Mouse (Mus musculus): Measurements from ENCODE around the gene C8b. TPM values are rescaled to one million over a fixed set of nuclear protein-coding genes. Genes with fewer than 3 reads are reported as not detected.
A peak's percentile ranks its signal among the peaks of the same experiment; 100 is the strongest.

Gene C8b
- polyA plus RNA-seq, 1 experiment from 2014 or later: not detected

DNA sequence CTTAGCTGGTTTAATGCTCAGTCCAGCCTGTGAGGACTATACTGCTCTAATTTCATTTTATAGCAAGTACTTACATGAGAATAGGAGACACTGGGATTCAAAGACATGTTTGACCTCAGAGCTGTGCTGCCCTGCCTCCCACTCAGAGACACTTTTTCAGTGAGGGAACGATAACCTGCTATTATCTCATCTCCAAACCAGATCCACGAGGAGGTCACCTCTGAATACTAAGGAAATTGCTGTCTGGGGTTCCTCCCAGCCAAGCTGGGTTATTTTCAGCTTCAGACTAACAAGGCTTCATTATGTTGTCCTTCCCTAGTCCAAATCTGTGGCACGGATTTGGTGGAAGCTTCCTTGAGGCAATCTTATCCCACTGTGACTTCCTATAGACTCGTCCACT, 53.8 kb downstream of the C8b start:
- H3K27me3 ChIP-seq (replicated peaks; ENCODE audit: control insufficient read depth, insufficient read depth, low read length): no peaks in the 10 kb centered on the region
- no peak for ATAC-seq
- H3K9me3 ChIP-seq (ENCODE audit: control insufficient read depth, low read length): no peaks in the 10 kb centered on the region
- H3K27ac ChIP-seq (ENCODE audit: low read depth, low read length): no peak overlapping the region
- no peaks in the 10 kb centered on the region for H3K36me3 ChIP-seq (ENCODE audit: control insufficient read depth, insufficient read depth, low read length)
- no peak overlapping the region for H3K4me3 ChIP-seq (ENCODE audit: low read length)
- no peak overlapping the region for H3K4me2 ChIP-seq (ENCODE audit: low read length)
- no peak overlapping the region for H3K9ac ChIP-seq (ENCODE audit: low read depth, low read length)
- 75% methylated on average over 4 of the region's 4 CpGs for WGBS
- H3K4me1 ChIP-seq (ENCODE audit: control insufficient read depth, insufficient read depth, low read depth, low read length): no peaks in the 10 kb centered on the region

DNA sequence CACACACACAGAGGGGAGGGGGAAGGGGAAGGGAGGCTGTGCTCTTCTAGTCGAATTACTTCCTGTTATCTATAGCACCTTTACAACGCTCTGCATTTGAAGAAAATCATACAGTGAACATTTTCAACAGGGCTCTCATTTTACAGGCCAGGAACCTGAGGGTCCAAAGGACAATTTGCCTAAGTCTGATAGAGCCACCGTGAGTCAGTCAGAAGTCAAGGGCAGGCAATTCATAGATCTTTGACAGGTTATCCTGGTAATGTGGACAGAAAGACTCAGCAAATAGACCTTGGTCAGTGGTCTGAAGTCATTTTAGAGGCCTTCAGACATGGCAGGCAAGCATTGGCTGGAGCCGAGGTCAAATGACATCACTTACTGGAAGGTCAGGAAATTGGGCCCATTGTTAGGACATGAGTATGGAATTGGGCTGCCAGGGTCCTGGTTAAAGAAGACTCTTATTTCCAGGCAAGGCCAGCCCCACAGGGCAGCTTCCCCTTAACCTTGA, 57.5 kb downstream of the C8b start:
- H3K9ac ChIP-seq (ENCODE audit: low read depth, low read length): no peak overlapping the region
- H3K9me3 ChIP-seq (ENCODE audit: control insufficient read depth, low read length): no peaks in the 10 kb centered on the region
- H3K4me3 ChIP-seq (ENCODE audit: low read length): no peak overlapping the region
- no peaks in the 10 kb centered on the region for H3K36me3 ChIP-seq (ENCODE audit: control insufficient read depth, insufficient read depth, low read length)
- H3K27ac ChIP-seq (ENCODE audit: low read depth, low read length): no peak overlapping the region
- peaks cover under 1% of the 10 kb centered on the region; the same call in 1 of the 2 replicates for H3K4me1 ChIP-seq (ENCODE audit: control insufficient read depth, insufficient read depth, low read depth, low read length)
- 83% methylated on average over 4 of the region's 4 CpGs for WGBS
- no peak overlapping the region for H3K4me2 ChIP-seq (ENCODE audit: low read length)
- H3K27me3 ChIP-seq (replicated peaks; ENCODE audit: control insufficient read depth, insufficient read depth, low read length): no peaks in the 10 kb centered on the region
- ATAC-seq: no peak

DNA sequence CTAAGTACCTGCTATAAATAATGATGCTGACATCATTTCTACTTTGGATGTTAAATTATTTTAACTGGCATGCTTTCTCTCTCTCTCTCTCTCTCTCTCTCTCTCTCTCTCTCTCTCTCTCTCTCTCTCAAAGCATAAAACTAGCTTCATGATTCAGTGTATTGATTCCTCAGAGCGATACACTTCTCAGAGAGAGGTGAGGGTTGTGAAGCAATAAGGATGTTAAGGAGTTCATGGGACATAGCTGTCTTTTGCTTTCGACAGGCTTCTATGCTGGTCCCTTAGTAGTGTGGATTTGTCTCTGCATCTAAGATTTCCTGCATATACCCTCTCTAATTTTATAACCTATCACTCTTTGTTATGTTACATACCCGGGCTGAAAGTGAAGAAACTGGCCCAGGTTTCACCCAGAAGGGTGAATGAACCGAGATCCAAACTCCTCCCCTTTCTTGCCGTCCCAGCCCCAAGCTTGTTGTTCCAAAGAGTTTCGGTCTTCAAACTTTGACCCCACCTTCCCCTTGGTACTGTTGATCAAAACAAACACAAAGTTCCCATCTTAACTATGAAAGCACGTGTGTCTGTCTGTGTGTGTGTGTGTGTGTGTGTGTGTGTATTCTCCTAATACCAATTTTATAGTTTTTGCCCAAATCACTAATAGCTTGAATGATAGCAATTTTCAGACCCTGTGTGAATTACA, 58.4 kb downstream of the C8b start:
- 78% methylated on average over 7 of the region's 7 CpGs for WGBS
- H3K27me3 ChIP-seq (replicated peaks; ENCODE audit: control insufficient read depth, insufficient read depth, low read length): no peaks in the 10 kb centered on the region
- H3K27ac ChIP-seq (ENCODE audit: low read depth, low read length): no peak overlapping the region
- H3K4me2 ChIP-seq (ENCODE audit: low read length): no peak overlapping the region
- no peak for ATAC-seq
- peaks cover 3% of the 10 kb centered on the region for H3K4me1 ChIP-seq (ENCODE audit: control insufficient read depth, insufficient read depth, low read depth, low read length)
- H3K4me3 ChIP-seq (ENCODE audit: low read length): no peak overlapping the region
- H3K9me3 ChIP-seq (ENCODE audit: control insufficient read depth, low read length): no peaks in the 10 kb centered on the region
- no peak overlapping the region for H3K9ac ChIP-seq (ENCODE audit: low read depth, low read length)
- H3K36me3 ChIP-seq (ENCODE audit: control insufficient read depth, insufficient read depth, low read length): no peaks in the 10 kb centered on the region

DNA sequence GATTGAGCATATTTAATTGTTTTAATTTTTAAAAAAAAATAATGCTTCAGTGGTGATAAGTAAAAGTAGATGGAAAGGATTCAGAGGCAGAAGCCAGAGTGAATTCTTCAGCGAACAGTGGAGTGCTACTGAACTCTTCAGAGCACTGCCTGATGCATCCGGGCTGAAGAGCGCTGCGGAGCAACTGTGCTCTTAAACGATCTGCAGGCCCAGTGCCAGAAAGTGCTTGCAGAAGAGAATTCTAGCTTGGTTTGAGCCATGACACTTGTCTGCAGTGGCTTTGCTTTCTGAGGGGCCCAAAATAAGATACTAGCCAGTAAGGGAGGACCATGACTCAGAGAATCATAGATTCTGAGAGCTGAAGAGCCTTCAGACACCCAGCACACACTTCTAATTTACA, 62.8 kb downstream of the C8b start:
- no peaks in the 10 kb centered on the region for H3K27me3 ChIP-seq (replicated peaks; ENCODE audit: control insufficient read depth, insufficient read depth, low read length)
- no peaks in the 10 kb centered on the region for H3K9me3 ChIP-seq (ENCODE audit: control insufficient read depth, low read length)
- no peaks in the 10 kb centered on the region for H3K36me3 ChIP-seq (ENCODE audit: control insufficient read depth, insufficient read depth, low read length)
- peaks cover 3% of the 10 kb centered on the region for H3K4me1 ChIP-seq (ENCODE audit: control insufficient read depth, insufficient read depth, low read depth, low read length)
- ATAC-seq: no peak
- no peak overlapping the region for H3K9ac ChIP-seq (ENCODE audit: low read depth, low read length)
- no peak overlapping the region for H3K4me3 ChIP-seq (ENCODE audit: low read length)
- WGBS: 56% methylated on average over 5 of the region's 5 CpGs
- no peak overlapping the region for H3K4me2 ChIP-seq (ENCODE audit: low read length)
- no peak overlapping the region for H3K27ac ChIP-seq (ENCODE audit: low read depth, low read length)

DNA sequence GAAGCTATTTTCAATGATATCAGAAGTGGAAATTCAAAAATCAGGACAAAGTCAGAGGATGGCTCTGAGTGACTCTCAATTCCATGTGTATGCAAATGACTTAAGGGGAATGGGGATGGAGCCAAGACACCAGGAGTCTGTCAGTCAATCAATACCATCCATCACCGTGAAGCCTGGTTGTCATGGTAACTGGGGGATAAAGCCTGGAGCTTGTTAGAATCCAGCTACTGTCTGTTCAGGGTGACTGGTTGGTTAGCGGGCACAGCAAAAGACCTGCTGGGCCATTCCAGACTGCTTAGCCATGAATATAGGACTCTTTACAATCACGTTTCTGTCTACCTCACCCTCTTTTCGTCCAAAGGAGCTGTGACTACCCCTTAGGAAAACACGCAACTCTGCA, 69.0 kb downstream of the C8b start:
- H3K36me3 ChIP-seq (ENCODE audit: control insufficient read depth, insufficient read depth, low read length): no peaks in the 10 kb centered on the region
- 16% methylated on average over 5 of the region's 5 CpGs for WGBS
- H3K9ac ChIP-seq (ENCODE audit: low read depth, low read length): no peak overlapping the region
- ATAC-seq: peak; percentile 48
- no peak overlapping the region for H3K4me2 ChIP-seq (ENCODE audit: low read length)
- no peaks in the 10 kb centered on the region for H3K27me3 ChIP-seq (replicated peaks; ENCODE audit: control insufficient read depth, insufficient read depth, low read length)
- H3K4me3 ChIP-seq (ENCODE audit: low read length): no peak overlapping the region
- H3K27ac ChIP-seq (ENCODE audit: low read depth, low read length): no peak overlapping the region
- no peaks in the 10 kb centered on the region for H3K4me1 ChIP-seq (ENCODE audit: control insufficient read depth, insufficient read depth, low read depth, low read length)
- no peaks in the 10 kb centered on the region for H3K9me3 ChIP-seq (ENCODE audit: control insufficient read depth, low read length)

DNA sequence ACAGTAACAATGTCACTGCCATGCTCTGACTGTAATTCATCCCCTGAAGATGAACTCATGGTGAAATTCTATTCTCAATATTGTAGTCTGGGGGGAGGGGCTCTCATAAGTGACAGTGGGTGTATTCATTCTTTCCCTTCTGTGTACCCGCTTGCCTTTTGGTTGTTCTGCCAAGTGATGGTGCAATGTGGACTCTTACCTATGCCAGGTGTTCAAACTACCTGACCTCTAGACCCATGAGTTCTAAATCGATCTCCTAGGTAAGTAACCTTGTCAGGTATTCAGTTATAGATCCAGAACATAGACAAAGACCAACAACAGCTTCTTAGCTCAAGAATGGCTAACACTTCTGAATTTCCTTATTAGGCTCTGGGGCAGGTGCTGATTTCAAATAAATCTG, 72.2 kb downstream of the C8b start:
- Histone ChIP-seq H3K36me3 (ENCODE audit: control insufficient read depth, insufficient read depth, low read length) (no peaks in the 10 kb centered on the region), H3K4me1 (ENCODE audit: control insufficient read depth, insufficient read depth, low read depth, low read length) (no peaks in the 10 kb centered on the region), H3K4me2 (ENCODE audit: low read length) (no peak overlapping the region), H3K4me3 (ENCODE audit: low read length) (no peak overlapping the region), H3K9me3 (ENCODE audit: control insufficient read depth, low read length) (no peaks in the 10 kb centered on the region), H3K9ac (ENCODE audit: low read depth, low read length) (no peak overlapping the region), H3K27me3 (replicated peaks; ENCODE audit: control insufficient read depth, insufficient read depth, low read length) (no peaks in the 10 kb centered on the region), H3K27ac (ENCODE audit: low read depth, low read length) (no peak overlapping the region)
- 91% methylated on average over 2 of the region's 2 CpGs for WGBS
- no peak for ATAC-seq

DNA sequence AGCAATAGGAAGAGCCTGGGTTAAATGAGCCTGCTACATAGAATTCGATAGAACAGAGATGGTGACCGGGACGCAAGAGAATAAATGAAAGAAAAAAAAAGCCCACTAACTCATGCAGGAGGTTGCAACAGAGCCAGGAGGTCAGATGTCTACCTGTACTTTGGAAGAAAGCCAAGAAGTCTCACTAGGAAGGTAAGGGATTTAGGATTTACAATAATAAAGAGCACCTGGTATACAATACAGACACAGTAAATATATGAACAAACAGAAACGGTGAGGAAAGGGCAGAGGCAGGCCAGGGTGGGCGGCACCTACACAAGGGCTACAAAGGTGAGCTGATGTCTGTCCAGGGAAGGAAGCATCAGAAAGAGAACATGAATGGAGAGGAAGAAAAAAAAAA, 76.1 kb downstream of the C8b start:
- Histone ChIP-seq H3K9ac (ENCODE audit: low read depth, low read length) (no peak overlapping the region), H3K27ac (ENCODE audit: low read depth, low read length) (no peak overlapping the region), H3K4me2 (ENCODE audit: low read length) (no peak overlapping the region), H3K4me3 (ENCODE audit: low read length) (no peak overlapping the region), H3K27me3 (replicated peaks; ENCODE audit: control insufficient read depth, insufficient read depth, low read length) (no peaks in the 10 kb centered on the region), H3K4me1 (ENCODE audit: control insufficient read depth, insufficient read depth, low read depth, low read length) (no peaks in the 10 kb centered on the region), H3K9me3 (ENCODE audit: control insufficient read depth, low read length) (no peaks in the 10 kb centered on the region), H3K36me3 (ENCODE audit: control insufficient read depth, insufficient read depth, low read length) (no peaks in the 10 kb centered on the region)
- no peak for ATAC-seq
- WGBS: 79% methylated on average over 5 of the region's 5 CpGs

DNA sequence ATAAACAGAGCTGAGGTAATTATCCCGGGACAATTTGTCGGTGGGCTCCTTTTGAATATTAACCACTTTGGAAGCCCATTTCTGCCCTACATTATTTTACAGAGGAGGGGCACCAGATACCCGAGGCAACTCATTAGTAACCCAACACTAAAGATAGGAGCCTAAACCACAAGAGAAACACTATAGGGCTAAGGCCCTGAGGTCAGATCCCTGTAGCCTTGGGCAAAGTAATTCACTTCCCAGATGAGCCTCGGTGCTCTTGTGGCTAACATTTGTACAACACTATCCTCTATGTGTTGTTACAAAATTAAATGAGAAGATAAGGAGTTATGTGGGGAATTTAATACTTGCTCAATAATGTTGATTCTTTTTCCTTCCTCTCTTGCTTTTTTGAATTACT, 77.4 kb downstream of the C8b start:
- H3K4me3 ChIP-seq (ENCODE audit: low read length): no peak overlapping the region
- H3K27me3 ChIP-seq (replicated peaks; ENCODE audit: control insufficient read depth, insufficient read depth, low read length): no peaks in the 10 kb centered on the region
- no peaks in the 10 kb centered on the region for H3K9me3 ChIP-seq (ENCODE audit: control insufficient read depth, low read length)
- no peaks in the 10 kb centered on the region for H3K4me1 ChIP-seq (ENCODE audit: control insufficient read depth, insufficient read depth, low read depth, low read length)
- H3K4me2 ChIP-seq (ENCODE audit: low read length): no peak overlapping the region
- ATAC-seq: no peak
- H3K36me3 ChIP-seq (ENCODE audit: control insufficient read depth, insufficient read depth, low read length): no peaks in the 10 kb centered on the region
- H3K27ac ChIP-seq (ENCODE audit: low read depth, low read length): no peak overlapping the region
- H3K9ac ChIP-seq (ENCODE audit: low read depth, low read length): no peak overlapping the region
- WGBS: 37% methylated on average over 4 of the region's 4 CpGs
